Mouse (Mus musculus): ENCODE data around the gene Prickle4. TPM values are rescaled to one million over a fixed set of nuclear protein-coding genes. Genes with fewer than 3 reads are reported as not detected.
"Not testable (repeated sequence)": the region's sequence is repeated elsewhere in the genome, so short reads cannot be mapped to it uniquely, and the experiment has no call there.

Gene Prickle4
- polyA plus RNA-seq, 1 experiment from 2014 or later, result 0.97 TPM

DNA sequence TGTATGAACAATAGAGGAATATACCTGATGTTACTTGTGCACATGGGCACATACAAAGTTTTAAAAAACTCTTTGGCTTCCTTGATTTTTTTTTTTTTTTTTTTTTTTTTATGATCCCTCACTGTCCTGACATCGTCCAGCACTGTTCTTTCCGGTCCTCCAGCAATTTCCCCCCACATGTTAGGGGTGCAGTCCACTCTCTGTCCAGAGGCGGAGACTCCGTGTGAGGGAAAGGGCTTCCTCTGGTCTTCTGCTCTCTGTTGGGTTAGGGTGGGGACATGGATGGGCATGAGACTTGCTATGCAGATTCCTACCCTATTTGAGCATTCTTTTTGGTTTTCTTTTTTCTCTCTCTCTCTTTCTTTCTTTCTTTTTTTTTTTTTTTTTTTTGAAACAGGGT, 36.6 kb downstream of the Prickle4 start:
- no peaks in the 10 kb centered on the region for H3K4me1 ChIP-seq
- 86% methylated on average over 4 of the region's 4 CpGs for WGBS
- H3K9ac ChIP-seq (replicated peaks), result no peak overlapping the region
- no peak overlapping the region for H3K27ac ChIP-seq (replicated peaks)
- ATAC-seq (replicated peaks), result no peak
- H3K4me3 ChIP-seq, result no peak overlapping the region
- H3K9me3 ChIP-seq, result no peaks in the 10 kb centered on the region
- no peaks in the 10 kb centered on the region for H3K36me3 ChIP-seq
- no peaks in the 10 kb centered on the region for H3K27me3 ChIP-seq
- no peak overlapping the region for H3K4me2 ChIP-seq (replicated peaks)

- WGBS, result 88% methylated on average over 5 of the region's 5 CpGs
- no peak overlapping the region for H3K9ac ChIP-seq (replicated peaks)
- no peak overlapping the region for H3K4me2 ChIP-seq (replicated peaks)
- H3K9me3 ChIP-seq, result no peaks in the 10 kb centered on the region
- H3K27me3 ChIP-seq, result no peaks in the 10 kb centered on the region
- H3K36me3 ChIP-seq, result no peaks in the 10 kb centered on the region
- no peaks in the 10 kb centered on the region for H3K4me1 ChIP-seq
- ATAC-seq (replicated peaks), result no peak
- no peak overlapping the region for H3K27ac ChIP-seq (replicated peaks)
- no peak overlapping the region for H3K4me3 ChIP-seq
These were observed 38.8 kb downstream of the Prickle4 start for GRCm38 (mm10) chr17:47655697-47656096.

DNA sequence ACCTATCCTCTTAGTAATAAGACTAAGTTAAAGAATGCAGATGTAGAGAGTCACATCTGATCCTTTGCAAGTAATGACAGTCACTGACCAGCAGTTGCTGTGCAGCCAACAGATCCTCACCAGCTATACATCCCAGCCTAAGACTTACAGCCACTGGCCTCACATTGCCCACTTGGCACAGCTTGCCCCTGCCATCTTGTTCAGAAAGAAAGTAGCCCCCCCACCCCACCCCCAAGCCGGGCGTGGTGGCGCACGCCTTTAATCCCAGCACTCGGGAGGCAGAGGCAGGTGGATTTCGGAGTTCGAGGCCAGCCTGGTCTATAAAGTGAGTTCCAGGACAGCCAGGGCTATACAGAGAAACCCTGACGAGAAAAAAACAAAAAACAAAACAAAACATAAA, 40.2 kb downstream of the Prickle4 start:
- H3K4me1 ChIP-seq; H3K4me3 ChIP-seq; H3K9ac ChIP-seq (replicated peaks); H3K9me3 ChIP-seq; H3K36me3 ChIP-seq; H3K27me3 ChIP-seq; H3K4me2 ChIP-seq (replicated peaks); ATAC-seq (replicated peaks); H3K27ac ChIP-seq (replicated peaks): not testable (repeated sequence)
- WGBS, result 95% methylated on average over 8 of the region's 8 CpGs

DNA sequence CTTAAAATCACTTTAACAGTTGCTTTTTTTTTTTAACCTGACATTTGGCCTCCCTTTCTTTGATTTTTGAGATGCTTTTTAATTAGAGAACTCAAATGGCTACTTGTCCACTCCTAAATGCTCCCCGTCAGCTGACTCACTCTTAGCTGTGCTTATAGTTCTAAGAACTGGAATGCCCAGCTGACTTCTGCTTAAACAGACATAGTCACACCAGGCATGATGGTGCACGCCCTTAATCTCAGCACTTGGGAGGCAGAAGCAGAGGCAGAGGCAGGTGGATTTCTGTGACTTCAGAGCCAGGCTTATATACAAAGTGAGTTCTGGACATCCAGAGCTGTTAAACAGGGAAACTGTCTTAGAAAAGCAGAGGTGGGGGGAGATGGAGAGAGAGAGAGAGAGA, 42.6 kb downstream of the Prickle4 start:
- Histone ChIP-seq H3K4me1 (peaks cover 5% of the 10 kb centered on the region; the same call in 1 of the 2 replicates), H3K9ac (replicated peaks) (no peak overlapping the region), H3K9me3 (no peaks in the 10 kb centered on the region), H3K4me3 (no peak overlapping the region), H3K4me2 (replicated peaks) (no peak overlapping the region), H3K27ac (replicated peaks) (no peak overlapping the region), H3K36me3 (peaks cover 4% of the 10 kb centered on the region; the same call in 1 of the 2 replicates), H3K27me3 (no peaks in the 10 kb centered on the region)
- WGBS, result 65% methylated on average over 2 of the region's 2 CpGs
- no peak for ATAC-seq (replicated peaks)

GRCm38 (mm10) chr17:47648966-47649365, 45.6 kb downstream of the Prickle4 start:
- 31% methylated on average over 4 of the region's 4 CpGs for WGBS
- ATAC-seq (replicated peaks), result no peak

DNA sequence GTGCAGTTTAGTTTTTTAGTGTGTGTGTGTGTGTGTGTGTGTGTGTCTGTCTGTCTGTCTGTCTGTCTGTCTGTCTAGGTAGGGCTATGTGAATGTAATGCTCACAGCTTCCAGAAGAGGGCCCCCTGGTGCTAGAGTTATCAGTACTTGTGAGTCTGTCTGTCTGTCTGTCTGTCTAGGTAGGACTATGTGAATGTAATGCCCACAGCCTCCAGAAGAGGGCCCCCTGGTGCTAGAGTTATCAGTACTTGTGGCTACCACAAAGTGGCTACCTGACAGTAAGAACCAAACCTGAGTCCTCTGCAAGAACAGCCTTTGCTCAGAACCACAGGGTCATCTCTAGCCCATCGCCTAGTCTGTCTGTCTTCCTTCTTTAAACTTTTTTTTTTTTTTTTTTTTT, 47.9 kb downstream of the Prickle4 start:
- Histone ChIP-seq H3K36me3 (peaks cover 4% of the 10 kb centered on the region; the same call in 1 of the 2 replicates), H3K27ac (replicated peaks) (no peak overlapping the region), H3K4me3 (no peak overlapping the region), H3K9me3 (no peaks in the 10 kb centered on the region), H3K4me1 (peaks cover 5% of the 10 kb centered on the region; the same call in 1 of the 2 replicates), H3K27me3 (no peaks in the 10 kb centered on the region), H3K9ac (replicated peaks) (no peak overlapping the region), H3K4me2 (replicated peaks) (no peak overlapping the region)
- WGBS, result 44% methylated on average over 1 of the region's 1 CpGs
- ATAC-seq (replicated peaks), result no peak

More at GRCm38 (mm10) chr17:47648966-47649365, 45.6 kb downstream of the Prickle4 start:
- Histone ChIP-seq H3K27ac (replicated peaks) (no peak overlapping the region; the same call in 1 of the 2 replicates), H3K36me3 (peaks cover 4% of the 10 kb centered on the region; the same call in 1 of the 2 replicates), H3K4me1 (peaks cover 5% of the 10 kb centered on the region; the same call in 1 of the 2 replicates), H3K9me3 (no peaks in the 10 kb centered on the region), H3K4me2 (replicated peaks) (no peak overlapping the region), H3K27me3 (no peaks in the 10 kb centered on the region), H3K4me3 (no peak overlapping the region), H3K9ac (replicated peaks) (no peak overlapping the region)

GRCm38 (mm10) chr17:47642992-47643391, 51.5 kb downstream of the Prickle4 start:
- no peak overlapping the region for H3K9ac ChIP-seq (replicated peaks)
- H3K4me3 ChIP-seq, result no peak overlapping the region
- no peaks in the 10 kb centered on the region for H3K27me3 ChIP-seq
- 0 out of 2 replicates have a peak, but pooled peaks cover 4% of the 10 kb centered on the region for H3K4me1 ChIP-seq
- no peak overlapping the region for H3K4me2 ChIP-seq (replicated peaks)
- no peak overlapping the region for H3K27ac ChIP-seq (replicated peaks)
- ATAC-seq (replicated peaks), result no peak
- no peaks in the 10 kb centered on the region for H3K9me3 ChIP-seq
- 88% methylated on average over 2 of the region's 2 CpGs for WGBS
- H3K36me3 ChIP-seq, result no peaks in the 10 kb centered on the region

Other genes with a start within 250 kb of the Prickle4 start
- gene Taf8, start 192.4 kb downstream of the Prickle4 start, polyA plus RNA-seq (2015; fragmentation: Nextera tagmentation; extraction: Ambion mirVana), result 25.2 and 26.2 TPM in 2 replicates
- gene Ccnd3, start 189.7 kb downstream of the Prickle4 start, polyA plus RNA-seq (2015; fragmentation: Nextera tagmentation; extraction: Ambion mirVana), result 59.8 and 64.4 TPM in 2 replicates
- gene Bysl, start 83.2 kb downstream of the Prickle4 start, polyA plus RNA-seq (2015; fragmentation: Nextera tagmentation; extraction: Ambion mirVana), result 32.5 and 33.8 TPM in 2 replicates
- 45.5 and 50.2 TPM in 2 replicates for gene Med20, start 83.2 kb downstream of the Prickle4 start, polyA plus RNA-seq (2015; fragmentation: Nextera tagmentation; extraction: Ambion mirVana)
- gene Gm20517, start 83.1 kb downstream of the Prickle4 start, polyA plus RNA-seq (2015; fragmentation: Nextera tagmentation; extraction: Ambion mirVana), result 2.2 and 3.0 TPM in 2 replicates
- 10.7 and 11.1 TPM in 2 replicates for gene Usp49, start 64.0 kb downstream of the Prickle4 start, polyA plus RNA-seq (2015; fragmentation: Nextera tagmentation; extraction: Ambion mirVana)
- 258 and 266 TPM in 2 replicates for gene Tomm6, start 6.3 kb downstream of the Prickle4 start, polyA plus RNA-seq (2015; fragmentation: Nextera tagmentation; extraction: Ambion mirVana)
- 18.0 and 23.2 TPM in 2 replicates for gene Frs3, start 5.7 kb downstream of the Prickle4 start, polyA plus RNA-seq (2015; fragmentation: Nextera tagmentation; extraction: Ambion mirVana)
- 0.33 and 0.73 TPM in 2 replicates for gene Gm21981, start 281 bp downstream of the Prickle4 start, polyA plus RNA-seq (2015; fragmentation: Nextera tagmentation; extraction: Ambion mirVana)
- not detected in 2 replicates for gene Pgc, start 32.1 kb upstream of the Prickle4 start, polyA plus RNA-seq (2015; fragmentation: Nextera tagmentation; extraction: Ambion mirVana)
- gene Tfeb, start 42.3 kb upstream of the Prickle4 start, polyA plus RNA-seq (2015; fragmentation: Nextera tagmentation; extraction: Ambion mirVana), result 2.0 and 2.3 TPM in 2 replicates
- 2.5 and 2.7 TPM in 2 replicates for gene Mdfi, start 140.0 kb upstream of the Prickle4 start, polyA plus RNA-seq (2015; fragmentation: Nextera tagmentation; extraction: Ambion mirVana)
- 33.2 and 37.3 TPM in 2 replicates for gene Foxp4, start 229.9 kb upstream of the Prickle4 start, polyA plus RNA-seq (2015; fragmentation: Nextera tagmentation; extraction: Ambion mirVana)